Mouse (Mus musculus): ENCODE results near the gene Engase.

The Engase gene

GRCm38 (mm10) chr11:118520932-118521331 lies 44.3 kb downstream of the Engase start:
- intact Hi-C loops (cut with DNase I): no loop called here

DNA sequence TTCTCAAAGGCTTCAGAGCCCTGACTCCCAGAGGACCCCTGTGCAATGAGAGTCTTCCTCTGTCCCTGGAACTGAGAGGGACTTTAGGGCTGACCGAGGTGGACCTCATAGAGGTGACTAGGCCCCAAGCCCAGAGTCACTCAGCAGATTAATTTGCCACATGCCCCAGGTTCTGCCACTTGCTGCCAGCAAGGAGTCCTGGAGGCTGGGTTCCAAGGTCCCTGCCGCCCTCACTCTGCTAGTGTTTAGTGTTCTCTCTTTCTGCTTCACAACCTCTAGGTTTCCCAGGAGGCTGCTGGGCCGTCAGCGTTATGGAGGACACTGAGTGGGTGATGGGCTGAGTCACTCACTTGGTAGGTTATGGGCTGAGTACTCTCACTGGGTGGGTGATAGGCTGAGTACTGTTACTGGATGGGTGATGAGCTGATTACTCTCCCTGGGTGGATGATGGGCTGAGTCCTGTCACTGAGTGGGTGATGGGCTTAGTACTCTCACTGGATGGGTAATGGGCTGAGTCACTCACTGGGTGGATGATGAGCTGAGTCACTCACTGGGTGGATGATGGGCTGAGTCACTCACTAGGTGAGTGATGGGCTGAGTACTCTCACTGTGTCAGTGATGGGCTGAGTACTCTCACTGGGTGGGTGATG lies 47.0 kb downstream of the Engase start:
- intact Hi-C loops (cut with DNase I): no loop called here

DNA sequence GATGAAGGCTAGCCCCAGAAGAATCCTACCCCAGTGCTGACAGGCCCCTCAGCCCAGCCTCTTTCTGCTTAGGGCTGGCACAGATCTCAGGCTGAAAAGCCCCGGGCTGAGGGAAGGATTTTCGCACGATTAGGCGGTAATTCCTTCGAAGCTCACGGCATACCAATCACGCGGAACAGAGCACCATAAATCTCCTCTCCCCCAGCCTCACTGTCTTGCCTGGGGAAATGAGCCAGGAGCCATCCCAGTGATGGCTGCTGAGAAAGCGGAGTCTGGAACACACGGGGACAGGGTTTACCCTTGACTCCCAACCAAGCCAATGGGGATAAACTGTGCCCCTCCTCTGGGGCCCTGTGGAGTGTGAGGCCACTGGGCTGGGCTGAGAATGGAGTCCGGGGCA lies 48.4 kb downstream of the Engase start:
- intact Hi-C loops (cut with DNase I): no loop called here

DNA sequence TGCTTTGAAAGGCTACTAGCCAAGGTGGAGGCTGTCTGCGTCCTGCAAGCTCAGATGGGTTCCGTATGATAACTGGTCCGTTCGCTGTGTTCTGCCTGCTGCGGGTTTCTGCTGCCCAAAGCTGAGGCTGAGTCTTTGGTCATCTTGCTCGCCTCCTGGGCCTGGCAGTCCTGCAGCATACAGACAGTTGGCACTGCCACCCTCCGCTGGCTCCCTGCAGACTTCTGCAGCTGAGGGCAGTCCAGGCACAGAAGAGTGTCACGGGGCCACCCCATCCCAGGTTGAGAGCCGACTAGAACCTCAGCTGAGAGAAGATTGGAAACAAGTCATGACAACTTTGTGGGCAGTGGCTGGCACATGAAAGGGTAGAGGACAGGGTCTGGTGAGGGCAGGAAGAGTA lies 52.1 kb downstream of the Engase start:
- intact Hi-C loops (cut with DNase I): no loop called here

- intact Hi-C loops (cut with DNase I): no loop called here
Observed at GRCm38 (mm10) chr11:118530313-118530712, 53.7 kb downstream of the Engase start.

GRCm38 (mm10) chr11:118534382-118535092 lies 57.9 kb downstream of the Engase start:
- intact Hi-C loops (cut with DNase I): no loop called here

DNA sequence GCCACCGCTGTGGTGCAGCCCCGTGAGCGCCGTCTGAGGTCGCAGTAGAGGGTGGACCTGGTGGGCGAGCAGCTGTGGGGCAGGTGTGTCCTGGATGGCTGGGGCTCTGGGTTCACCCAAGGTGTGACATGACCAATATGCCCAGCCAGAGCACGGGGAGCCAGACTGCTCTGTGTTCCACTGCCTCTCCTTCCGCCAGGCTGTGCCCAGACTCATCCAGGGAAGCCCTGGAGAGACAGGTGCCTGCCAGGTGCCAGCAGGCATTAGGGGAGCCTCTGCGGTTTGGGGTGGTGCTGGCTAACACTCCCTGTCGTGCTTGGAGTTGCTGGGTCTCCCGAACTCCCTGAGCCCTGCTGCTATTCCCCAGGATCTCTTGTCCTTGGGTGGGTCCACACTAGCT lies 61.4 kb downstream of the Engase start:
- intact Hi-C loops (cut with DNase I): no loop called here

Measured in adrenal gland (tissue).